Mouse (Mus musculus): ENCODE data around the gene Ptpre. TPM values are rescaled to one million over a fixed set of nuclear protein-coding genes. Genes with fewer than 3 reads are reported as not detected.
"Not testable (repeated sequence)": the region's sequence is repeated elsewhere in the genome, so short reads cannot be mapped to it uniquely, and the experiment has no call there.

The Ptpre gene
- polyA plus RNA-seq, 1 experiment from 2014 or later = 0.56 TPM

- 92% methylated on average over 6 of the region's 6 CpGs for whole genome bisulfite sequencing
- peaks cover 100% of the 10 kb centered on the region for H3K36me3 ChIP-seq
Observed at GRCm38 (mm10) chr7:135699351-135699750, 162.1 kb downstream of the Ptpre start.

GRCm38 (mm10) chr7:135703600-135704148, 166.4 kb downstream of the Ptpre start:
- Histone ChIP-seq H3K4me3 (no peak overlapping the region), H3K36me3 (peaks cover 100% of the 10 kb centered on the region), H3K27ac (replicated peaks) (no peak overlapping the region), H3K9me3 (replicated peaks) (no peaks in the 10 kb centered on the region), H3K4me1 (no peaks in the 10 kb centered on the region), H3K27me3 (ENCODE audit: low read depth, poor library complexity, severe bottlenecking) (no peaks in the 10 kb centered on the region)
- DNase-seq (ENCODE audit: low spot score) = no peak
- WGBS = 96% methylated on average over 9 of the region's 9 CpGs

More at GRCm38 (mm10) chr7:135699351-135699750, 162.1 kb downstream of the Ptpre start:
- not testable (repeated sequence) for H3K9me3 ChIP-seq (replicated peaks); H3K4me3 ChIP-seq; H3K27ac ChIP-seq (replicated peaks); H3K4me1 ChIP-seq; H3K27me3 ChIP-seq (ENCODE audit: low read depth, poor library complexity, severe bottlenecking); DNase-seq (ENCODE audit: low spot score)

GRCm38 (mm10) chr7:135704251-135704650, 167.0 kb downstream of the Ptpre start:
- H3K36me3 ChIP-seq = peaks cover 100% of the 10 kb centered on the region
- no peaks in the 10 kb centered on the region for H3K4me1 ChIP-seq
- no peak for DNase-seq (ENCODE audit: low spot score)
- WGBS = 97% methylated on average over 8 of the region's 8 CpGs
- no peaks in the 10 kb centered on the region for H3K27me3 ChIP-seq (ENCODE audit: low read depth, poor library complexity, severe bottlenecking)
- no peaks in the 10 kb centered on the region for H3K9me3 ChIP-seq (replicated peaks)
- H3K27ac ChIP-seq (replicated peaks) = no peak overlapping the region
- no peak overlapping the region for H3K4me3 ChIP-seq

- peaks cover 100% of the 10 kb centered on the region for H3K36me3 ChIP-seq
- H3K27ac ChIP-seq (replicated peaks) = no peak overlapping the region
- WGBS = 83% methylated on average over 1 of the region's 1 CpGs
- no peaks in the 10 kb centered on the region for H3K27me3 ChIP-seq (ENCODE audit: low read depth, poor library complexity, severe bottlenecking)
- H3K4me3 ChIP-seq = no peak overlapping the region
- H3K9me3 ChIP-seq (replicated peaks) = no peaks in the 10 kb centered on the region
- DNase-seq (ENCODE audit: low spot score) = no peak
- no peaks in the 10 kb centered on the region for H3K4me1 ChIP-seq
Observed at GRCm38 (mm10) chr7:135705083-135705482, 167.8 kb downstream of the Ptpre start.

- H3K27ac ChIP-seq (replicated peaks) = no peak overlapping the region
- WGBS = 95% methylated on average over 6 of the region's 6 CpGs
- no peaks in the 10 kb centered on the region for H3K4me1 ChIP-seq
- DNase-seq (ENCODE audit: low spot score) = no peak
- no peak overlapping the region for H3K4me3 ChIP-seq
- no peaks in the 10 kb centered on the region for H3K9me3 ChIP-seq (replicated peaks)
- H3K36me3 ChIP-seq = peaks cover 100% of the 10 kb centered on the region
- H3K27me3 ChIP-seq (ENCODE audit: low read depth, poor library complexity, severe bottlenecking) = no peaks in the 10 kb centered on the region
Observed at GRCm38 (mm10) chr7:135705753-135706152, 168.5 kb downstream of the Ptpre start.

- no peak overlapping the region for H3K4me3 ChIP-seq
- H3K4me1 ChIP-seq = peaks cover 32% of the 10 kb centered on the region
- no peaks in the 10 kb centered on the region for H3K9me3 ChIP-seq (replicated peaks)
- no peak overlapping the region for H3K27ac ChIP-seq (replicated peaks)
- no peaks in the 10 kb centered on the region for H3K27me3 ChIP-seq (ENCODE audit: low read depth, poor library complexity, severe bottlenecking)
- WGBS = 88% methylated on average over 2 of the region's 2 CpGs
- peaks cover 73% of the 10 kb centered on the region for H3K36me3 ChIP-seq
- no peak for DNase-seq (ENCODE audit: low spot score)
Observed at GRCm38 (mm10) chr7:135710702-135711101, 173.4 kb downstream of the Ptpre start.

- DNase-seq (ENCODE audit: low spot score) = no peak
- H3K4me1 ChIP-seq = peaks cover 39% of the 10 kb centered on the region
- H3K27me3 ChIP-seq (ENCODE audit: low read depth, poor library complexity, severe bottlenecking) = no peaks in the 10 kb centered on the region
- H3K4me3 ChIP-seq = peak overlapping the region; percentile 95
- no peak overlapping the region for H3K27ac ChIP-seq (replicated peaks)
- peaks cover 55% of the 10 kb centered on the region for H3K36me3 ChIP-seq
- 93% methylated on average over 1 of the region's 1 CpGs for WGBS
- no peaks in the 10 kb centered on the region for H3K9me3 ChIP-seq (replicated peaks)
Observed at GRCm38 (mm10) chr7:135712534-135712933, 175.3 kb downstream of the Ptpre start.

GRCm38 (mm10) chr7:135713326-135713725, 176.0 kb downstream of the Ptpre start:
- peaks cover 47% of the 10 kb centered on the region for H3K36me3 ChIP-seq
- DNase-seq (ENCODE audit: low spot score) = no peak
- peaks cover 39% of the 10 kb centered on the region for H3K4me1 ChIP-seq
- H3K27ac ChIP-seq (replicated peaks) = no peak overlapping the region
- peak overlapping the region; percentile 95 for H3K4me3 ChIP-seq
- WGBS = 75% methylated on average over 8 of the region's 8 CpGs
- no peaks in the 10 kb centered on the region for H3K9me3 ChIP-seq (replicated peaks)
- no peaks in the 10 kb centered on the region for H3K27me3 ChIP-seq (ENCODE audit: low read depth, poor library complexity, severe bottlenecking)

GRCm38 (mm10) chr7:135715166-135715565, 177.9 kb downstream of the Ptpre start:
- Histone ChIP-seq H3K4me1 (peaks cover 39% of the 10 kb centered on the region), H3K4me3 (peak overlapping the region; percentile 95), H3K36me3 (peaks cover 28% of the 10 kb centered on the region), H3K27ac (replicated peaks) (peak overlapping the region; percentile 99), H3K27me3 (ENCODE audit: low read depth, poor library complexity, severe bottlenecking) (no peaks in the 10 kb centered on the region; the same call in 1 of the 2 replicates), H3K9me3 (replicated peaks) (no peaks in the 10 kb centered on the region)
- 11% methylated on average over 7 of the region's 7 CpGs for WGBS
- no peak for DNase-seq (ENCODE audit: low spot score)

GRCm38 (mm10) chr7:135715642-135716444, 178.6 kb downstream of the Ptpre start, which contains the start of gene Mki67:
Gene Mki67 (minus strand): TSS chr7:135716361.
- DNase-seq (ENCODE audit: low spot score) = no peak
- H3K4me1 ChIP-seq = peaks cover 39% of the 10 kb centered on the region
- H3K27ac ChIP-seq (replicated peaks) = peak within 1 kb of the TSS; percentile 99
- H3K27me3 ChIP-seq (ENCODE audit: low read depth, poor library complexity, severe bottlenecking) = no peaks in the 10 kb centered on the region; the same call in 1 of the 2 replicates
- under 1% methylated on average over 70 of the region's 82 CpGs for WGBS
- no peaks in the 10 kb centered on the region for H3K9me3 ChIP-seq (replicated peaks)
- peak within 1 kb of the TSS; percentile 95 for H3K4me3 ChIP-seq
- H3K36me3 ChIP-seq = peaks cover 22% of the 10 kb centered on the region

GRCm38 (mm10) chr7:135716445-135716877, 179.2 kb downstream of the Ptpre start:
- under 1% methylated on average over 27 of the region's 28 CpGs for WGBS
- Histone ChIP-seq H3K27ac (replicated peaks) (peak overlapping the region; percentile 99), H3K27me3 (ENCODE audit: low read depth, poor library complexity, severe bottlenecking) (no peaks in the 10 kb centered on the region; the same call in 1 of the 2 replicates)

GRCm38 (mm10) chr7:135716968-135717557, 179.8 kb downstream of the Ptpre start:
- Histone ChIP-seq H3K27me3 (ENCODE audit: low read depth, poor library complexity, severe bottlenecking) (no peaks in the 10 kb centered on the region; the same call in 1 of the 2 replicates), H3K4me1 (peaks cover 39% of the 10 kb centered on the region), H3K4me3 (peak overlapping the region; percentile 95), H3K9me3 (replicated peaks) (no peaks in the 10 kb centered on the region), H3K36me3 (peaks cover 16% of the 10 kb centered on the region), H3K27ac (replicated peaks) (peak overlapping the region; percentile 99)
- DNase-seq (ENCODE audit: low spot score) = no peak
- 78% methylated on average over 7 of the region's 7 CpGs for WGBS

More at GRCm38 (mm10) chr7:135716445-135716877, 179.2 kb downstream of the Ptpre start:
- peaks cover 18% of the 10 kb centered on the region for H3K36me3 ChIP-seq
- peaks cover 39% of the 10 kb centered on the region for H3K4me1 ChIP-seq
- peak; percentile 98 for DNase-seq (ENCODE audit: low spot score)
- H3K4me3 ChIP-seq = peak overlapping the region; percentile 95
- no peaks in the 10 kb centered on the region for H3K9me3 ChIP-seq (replicated peaks)

All from midbrain, embryonic 10.5 days (tissue).